Mouse (Mus musculus): Measurements from ENCODE around the gene Cyp4f39.

The Cyp4f39 gene

GRCm38 (mm10) chr17:32452482-32452881 is at the start of gene Cyp4f39:
TSS of gene Cyp4f39 (plus strand) at chr17:32452723.
- peak; percentile 53 for DNase-seq (ENCODE audit: low spot score)

DNA sequence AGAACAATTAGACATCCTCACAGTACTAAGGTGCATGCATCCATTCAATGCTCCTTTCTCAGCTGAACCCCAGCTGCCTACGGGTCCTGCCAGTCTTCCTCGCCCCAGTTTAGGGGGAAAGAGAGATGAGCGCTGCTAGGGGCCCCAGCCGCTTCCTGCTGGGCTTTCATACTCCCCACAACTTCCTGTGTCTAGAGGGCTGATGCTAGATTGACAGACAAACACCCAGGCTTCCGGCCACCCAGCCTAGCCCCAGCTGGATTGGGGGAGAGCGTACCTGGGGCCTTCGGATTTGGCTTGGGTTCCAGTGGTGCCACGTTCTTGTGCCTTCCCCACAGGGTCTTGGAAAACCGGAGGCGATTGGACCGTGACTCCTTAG is 49.8 kb upstream of the Cyp4f39 start:
- DNase-seq (ENCODE audit: low spot score) = peak; percentile 27

DNA sequence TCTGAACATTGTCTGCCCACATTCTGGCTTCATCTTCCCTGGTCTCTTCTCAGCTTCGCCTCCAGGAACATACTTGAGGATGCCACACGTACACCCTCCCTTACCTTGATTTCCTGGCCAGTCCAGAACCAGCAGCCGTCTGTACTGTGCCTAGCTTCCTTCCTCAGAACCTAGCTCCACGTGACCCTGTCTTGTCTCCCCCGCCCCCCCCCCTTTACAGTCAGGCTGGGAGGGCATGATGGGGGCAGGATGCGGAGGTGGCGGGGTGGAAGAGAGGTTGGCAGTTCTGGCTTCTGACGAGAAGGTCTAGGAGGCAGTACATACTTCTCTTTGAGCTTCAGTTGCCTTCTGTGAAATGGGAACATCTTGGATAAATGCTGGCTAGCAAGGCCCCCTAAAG is 49.1 kb upstream of the Cyp4f39 start, which contains the start of gene Rasal3:
Gene Rasal3 (minus strand): TSS at position 167 of the 400 bp plus-strand sequence.
- no peak for DNase-seq (ENCODE audit: low spot score)

GRCm38 (mm10) chr17:32411898-32412297 is 40.6 kb upstream of the Cyp4f39 start:
- DNase-seq (ENCODE audit: low spot score) = no peak

GRCm38 (mm10) chr17:32415417-32416020 is 37.0 kb upstream of the Cyp4f39 start:
- no peak for DNase-seq (ENCODE audit: low spot score)

DNA sequence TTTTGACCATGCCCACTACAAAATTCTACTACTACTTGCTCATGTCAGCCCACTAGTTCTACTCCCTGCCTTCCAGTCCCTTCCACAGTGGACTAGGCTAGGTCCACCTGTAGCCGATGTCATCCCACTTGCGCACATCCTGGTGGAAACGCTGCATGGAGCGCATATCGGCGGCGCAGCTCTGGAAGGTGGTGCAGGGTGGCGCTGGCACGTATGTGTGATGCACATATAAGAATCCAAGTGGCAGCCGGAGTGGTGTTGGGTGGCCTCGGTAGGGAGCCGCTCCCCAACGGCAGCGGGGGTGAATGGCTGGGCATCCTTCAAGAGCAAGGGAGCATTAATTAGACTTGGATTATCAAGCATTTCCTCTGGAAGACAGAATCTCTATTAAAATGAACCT is 35.8 kb upstream of the Cyp4f39 start:
- DNase-seq (ENCODE audit: low spot score) = no peak

GRCm38 (mm10) chr17:32419989-32420388 is 32.5 kb upstream of the Cyp4f39 start:
- no peak for DNase-seq (ENCODE audit: low spot score)

DNA sequence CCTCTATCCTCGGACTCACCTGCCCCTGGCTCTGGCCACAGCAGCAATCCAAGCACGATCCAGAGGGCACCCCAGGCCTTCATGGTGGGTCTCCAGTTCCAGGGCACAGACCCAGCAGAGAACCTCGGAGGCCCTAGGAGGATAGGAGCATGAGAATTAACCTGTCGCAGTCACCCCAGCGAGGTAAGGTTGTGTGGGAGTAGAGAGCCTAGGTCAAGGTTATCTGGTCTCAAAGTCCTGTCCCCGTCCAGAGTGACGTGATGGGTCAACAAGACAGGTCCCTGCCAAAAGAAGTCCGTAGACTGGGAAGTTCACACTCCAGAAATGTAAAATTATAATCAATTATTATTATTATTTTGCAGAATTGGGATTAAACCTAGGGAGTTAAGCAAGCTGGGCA is 31.7 kb upstream of the Cyp4f39 start:
- DNase-seq (ENCODE audit: low spot score) = no peak

GRCm38 (mm10) chr17:32424034-32424433 is 28.5 kb upstream of the Cyp4f39 start, which contains the start of gene Pglyrp2:
TSS of gene Pglyrp2 (minus strand) at chr17:32424167.
- DNase-seq (ENCODE audit: low spot score) = no peak

- no peak for DNase-seq (ENCODE audit: low spot score)
Observed at GRCm38 (mm10) chr17:32426610-32427009, 25.9 kb upstream of the Cyp4f39 start.

- DNase-seq (ENCODE audit: low spot score) = no peak
Observed at GRCm38 (mm10) chr17:32431972-32432371, 20.6 kb upstream of the Cyp4f39 start.

- DNase-seq (ENCODE audit: low spot score) = no peak
Observed at GRCm38 (mm10) chr17:32434324-32434723, 18.2 kb upstream of the Cyp4f39 start.

DNA sequence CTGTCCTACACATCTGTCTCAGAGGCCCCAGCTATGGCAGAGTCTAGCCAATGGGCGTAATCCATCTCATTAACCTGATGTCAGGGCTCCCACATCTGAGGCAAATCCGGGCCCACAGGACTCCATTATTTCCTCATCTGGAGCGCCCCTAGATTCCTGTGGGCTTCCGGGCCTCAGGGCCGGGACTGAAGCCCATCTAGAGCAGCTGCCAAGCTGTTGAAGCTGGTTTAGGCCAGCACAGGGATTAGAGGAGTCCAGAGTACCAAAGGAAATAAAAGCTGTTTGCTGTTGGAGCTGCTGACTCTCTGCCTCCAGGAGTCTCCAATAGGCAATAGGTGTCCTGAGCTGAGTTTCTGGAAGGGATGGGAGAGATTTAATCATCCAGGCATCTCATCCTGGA is 17.4 kb upstream of the Cyp4f39 start:
- DNase-seq (ENCODE audit: low spot score) = no peak

DNA sequence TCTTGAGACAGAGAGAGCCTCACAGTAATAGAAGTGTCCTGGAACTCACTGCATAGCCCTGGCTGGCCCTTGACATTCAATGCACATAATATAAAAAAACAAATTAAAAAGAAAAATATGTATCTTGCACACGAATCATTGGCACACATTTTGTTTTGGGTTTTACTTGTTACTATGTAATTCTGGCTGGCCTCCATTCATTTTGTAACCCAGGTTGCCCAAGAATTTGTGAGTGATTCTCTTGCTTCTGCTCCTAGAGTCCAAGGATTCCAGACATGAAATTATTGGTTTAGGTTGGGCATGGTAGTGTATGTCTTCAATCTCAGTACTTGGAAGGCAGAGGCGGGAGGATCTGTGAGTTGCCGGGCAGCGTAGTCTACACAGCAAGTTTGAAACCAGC is 15.4 kb upstream of the Cyp4f39 start:
- no peak for DNase-seq (ENCODE audit: low spot score)

- no peak for DNase-seq (ENCODE audit: low spot score)
Observed at GRCm38 (mm10) chr17:32443245-32443644, 9.3 kb upstream of the Cyp4f39 start.

GRCm38 (mm10) chr17:32445016-32445415 is 7.5 kb upstream of the Cyp4f39 start:
- no peak for DNase-seq (ENCODE audit: low spot score)

DNA sequence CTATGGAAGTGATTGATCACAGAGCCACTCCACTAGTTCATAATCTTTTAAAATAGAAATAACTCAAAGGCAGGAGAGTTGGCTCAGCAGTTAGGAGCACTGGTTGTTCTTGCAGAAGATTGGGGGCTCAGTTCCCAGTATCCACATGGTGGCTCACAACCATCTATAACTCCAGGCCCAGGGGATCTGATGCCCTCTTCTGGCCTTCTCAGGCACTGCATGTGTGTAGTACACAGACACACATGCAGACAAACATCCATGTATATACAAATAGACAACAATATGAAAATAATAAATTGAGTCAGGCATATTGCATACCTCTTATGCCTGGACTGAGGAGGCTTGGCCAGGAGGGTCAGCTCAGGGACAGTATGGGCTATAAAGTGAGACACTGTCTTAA is 5.3 kb upstream of the Cyp4f39 start:
- no peak for DNase-seq (ENCODE audit: low spot score)

GRCm38 (mm10) chr17:32449042-32449441 is 3.5 kb upstream of the Cyp4f39 start:
- DNase-seq (ENCODE audit: low spot score) = no peak

DNA sequence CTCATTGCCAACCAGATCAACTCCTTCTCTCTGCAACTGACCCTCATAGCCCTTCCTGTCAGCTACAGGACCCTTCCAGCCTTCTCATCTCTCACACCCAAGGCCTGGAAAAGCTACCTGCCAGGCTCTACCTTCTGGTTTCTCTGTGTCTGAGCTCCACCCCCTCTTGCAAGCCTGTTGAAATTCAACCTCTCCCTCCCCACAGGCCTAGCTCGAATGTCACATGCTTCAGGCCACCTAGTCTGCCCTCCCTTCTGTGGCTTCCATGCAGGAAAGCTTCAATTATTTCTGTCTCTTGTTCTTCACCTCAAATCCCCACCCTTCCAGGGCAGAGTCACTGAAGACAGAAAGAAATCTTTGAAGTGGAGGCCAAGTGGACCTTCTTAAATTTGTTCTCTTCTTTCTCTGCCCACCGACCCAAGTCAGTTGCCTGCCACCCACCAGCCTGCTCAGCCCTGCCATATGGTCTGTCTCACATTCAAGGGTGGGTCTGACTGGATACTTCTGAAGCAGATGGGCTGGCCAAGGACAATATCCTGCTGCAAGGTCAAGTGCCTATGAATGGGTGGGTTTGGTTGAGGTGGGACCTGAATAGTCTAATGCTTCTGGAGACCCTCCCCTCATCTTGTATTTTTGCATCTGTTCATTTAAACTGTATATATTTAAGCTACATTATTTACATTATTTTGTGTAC is 1.5 kb upstream of the Cyp4f39 start:
- no peak for DNase-seq (ENCODE audit: low spot score)

GRCm38 (mm10) chr17:32454188-32454587 is 1.7 kb downstream of the Cyp4f39 start:
- no peak for DNase-seq (ENCODE audit: low spot score)

- DNase-seq (ENCODE audit: low spot score) = peak; percentile 32
Observed at GRCm38 (mm10) chr17:32454997-32455396, 2.5 kb downstream of the Cyp4f39 start.

DNA sequence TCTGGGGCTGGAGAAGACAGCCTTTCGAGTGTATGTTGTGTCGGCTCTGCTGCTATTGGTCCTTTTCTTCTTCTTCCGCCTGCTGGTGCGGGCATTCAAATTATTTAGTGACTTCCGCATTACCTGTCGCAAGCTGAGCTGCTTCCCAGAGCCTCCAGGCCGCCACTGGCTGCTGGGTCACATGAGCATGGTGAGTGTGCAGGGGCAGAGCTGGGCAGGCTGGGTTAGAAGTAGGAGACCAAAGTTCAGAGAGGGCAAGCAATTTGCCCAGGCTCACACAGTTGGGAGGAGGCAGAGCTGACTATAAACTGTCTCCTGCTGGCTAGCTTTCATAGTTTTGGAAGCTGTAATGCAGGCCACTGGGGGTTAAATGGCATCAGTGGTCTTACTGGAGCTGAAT is 16.0 kb downstream of the Cyp4f39 start:
- DNase-seq (ENCODE audit: low spot score) = no peak

- DNase-seq (ENCODE audit: low spot score) = no peak
Observed at GRCm38 (mm10) chr17:32470795-32471194, 18.3 kb downstream of the Cyp4f39 start.

DNA sequence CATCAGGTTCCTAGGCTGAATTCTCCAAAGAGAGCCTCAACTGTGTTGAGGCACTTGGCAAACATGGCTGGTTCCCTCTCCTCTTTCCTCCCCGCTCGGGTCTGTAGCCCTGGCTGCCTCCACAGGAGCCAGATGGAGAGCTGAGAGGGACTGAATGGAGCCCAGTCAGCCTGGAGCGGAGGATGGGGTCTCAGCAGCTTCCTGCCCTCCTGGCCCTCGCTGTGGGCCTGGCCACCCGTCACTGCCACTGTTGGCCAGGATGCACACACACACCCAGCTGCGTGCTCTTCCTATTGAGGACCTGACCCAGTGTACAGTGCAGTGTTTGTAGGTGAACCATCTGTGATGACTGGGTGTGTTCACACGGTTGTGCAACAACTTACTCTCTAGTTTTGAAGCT is 19.7 kb downstream of the Cyp4f39 start:
- DNase-seq (ENCODE audit: low spot score) = no peak

All from spleen, adult 12 weeks (tissue).